Mouse (Mus musculus) frontal cortex, postnatal 36 days (tissue): Measurements from ENCODE around the gene Knop1.

Experiments
- DNase-seq, 2 experiments: peaks; one replicate each; pipeline ENCODE4 v3.0.0; 2022; ENCODE audit warnings: low spot score in 2 of 2

Gene Knop1

GRCm38 (mm10) chr7:118798105-118798570 lies 57.9 kb downstream of the Knop1 start:
- DNase-seq: no peak

GRCm38 (mm10) chr7:118797600-118797999 lies 58.5 kb downstream of the Knop1 start:
- DNase-seq: no peak

- no peak for DNase-seq
Observed at GRCm38 (mm10) chr7:118796838-118797237, 59.2 kb downstream of the Knop1 start.

- no peak for DNase-seq
Observed at GRCm38 (mm10) chr7:118795779-118796178, 60.3 kb downstream of the Knop1 start.

GRCm38 (mm10) chr7:118793899-118794298 lies 62.2 kb downstream of the Knop1 start:
- no peak for DNase-seq
